Mouse (Mus musculus): ENCODE results near the gene Sgk1.
"Not testable (repeated sequence)": the region's sequence is repeated elsewhere in the genome, so short reads cannot be mapped to it uniquely, and the experiment has no call there.

The Sgk1 gene

DNA sequence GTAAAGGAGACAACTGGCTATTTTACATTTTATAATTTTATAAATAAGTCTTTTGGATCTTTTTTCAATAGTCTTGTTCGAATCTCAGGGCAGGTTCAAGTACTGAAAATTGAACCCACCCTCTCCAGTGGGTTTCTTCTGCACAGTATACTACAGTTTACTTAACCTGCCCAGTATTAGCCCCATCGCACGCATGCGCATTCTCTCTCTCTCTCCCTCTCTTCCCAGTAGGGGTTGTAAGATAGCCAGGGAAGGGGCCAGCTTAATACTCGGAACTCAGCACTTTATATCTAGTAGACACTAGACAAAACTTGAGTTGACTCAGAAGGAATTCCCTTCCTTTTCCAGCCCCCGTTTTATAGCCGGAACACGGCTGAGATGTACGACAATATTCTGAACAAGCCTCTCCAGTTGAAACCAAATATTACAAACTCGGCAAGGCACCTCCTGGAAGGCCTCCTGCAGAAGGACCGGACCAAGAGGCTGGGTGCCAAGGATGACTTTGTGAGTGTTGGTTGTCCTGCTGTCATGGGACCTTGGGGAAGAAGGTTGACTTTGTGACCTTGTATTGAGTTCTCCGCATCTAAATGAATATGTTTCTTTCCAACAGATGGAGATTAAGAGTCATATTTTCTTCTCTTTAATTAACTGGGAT, 115.7 kb downstream of the Sgk1 start:
- DNase-seq (ENCODE audit: extremely low read depth, low read depth, low spot score), result no peak

DNA sequence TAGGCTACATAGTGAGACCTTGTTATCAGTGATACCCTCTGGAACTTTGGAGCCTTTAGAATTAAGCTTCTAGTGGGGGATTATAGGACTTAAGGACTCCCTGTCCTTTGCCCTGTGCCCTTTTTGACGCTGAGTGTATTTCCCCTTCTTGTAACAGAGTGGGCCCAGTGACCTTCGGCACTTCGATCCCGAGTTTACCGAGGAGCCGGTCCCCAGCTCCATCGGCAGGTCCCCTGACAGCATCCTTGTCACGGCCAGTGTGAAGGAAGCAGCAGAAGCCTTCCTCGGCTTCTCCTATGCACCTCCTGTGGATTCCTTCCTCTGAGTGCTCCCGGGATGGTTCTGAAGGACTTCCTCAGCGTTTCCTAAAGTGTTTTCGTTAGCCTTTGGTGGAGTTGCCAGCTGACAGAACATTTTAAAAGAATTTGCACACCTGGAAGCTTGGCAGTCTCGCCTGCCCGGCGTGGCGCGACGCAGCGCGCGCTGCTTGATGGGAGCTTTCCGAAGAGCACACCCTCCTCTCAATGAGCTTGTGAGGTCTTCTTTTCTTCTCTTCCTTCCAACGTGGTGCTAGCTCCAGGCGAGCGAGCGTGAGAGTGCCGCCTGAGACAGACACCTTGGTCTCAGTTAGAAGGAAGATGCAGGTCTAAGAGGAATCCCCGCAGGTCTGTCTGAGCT, 116.7 kb downstream of the Sgk1 start:
- DNase-seq (ENCODE audit: extremely low read depth, low read depth, low spot score), result no peak

DNA sequence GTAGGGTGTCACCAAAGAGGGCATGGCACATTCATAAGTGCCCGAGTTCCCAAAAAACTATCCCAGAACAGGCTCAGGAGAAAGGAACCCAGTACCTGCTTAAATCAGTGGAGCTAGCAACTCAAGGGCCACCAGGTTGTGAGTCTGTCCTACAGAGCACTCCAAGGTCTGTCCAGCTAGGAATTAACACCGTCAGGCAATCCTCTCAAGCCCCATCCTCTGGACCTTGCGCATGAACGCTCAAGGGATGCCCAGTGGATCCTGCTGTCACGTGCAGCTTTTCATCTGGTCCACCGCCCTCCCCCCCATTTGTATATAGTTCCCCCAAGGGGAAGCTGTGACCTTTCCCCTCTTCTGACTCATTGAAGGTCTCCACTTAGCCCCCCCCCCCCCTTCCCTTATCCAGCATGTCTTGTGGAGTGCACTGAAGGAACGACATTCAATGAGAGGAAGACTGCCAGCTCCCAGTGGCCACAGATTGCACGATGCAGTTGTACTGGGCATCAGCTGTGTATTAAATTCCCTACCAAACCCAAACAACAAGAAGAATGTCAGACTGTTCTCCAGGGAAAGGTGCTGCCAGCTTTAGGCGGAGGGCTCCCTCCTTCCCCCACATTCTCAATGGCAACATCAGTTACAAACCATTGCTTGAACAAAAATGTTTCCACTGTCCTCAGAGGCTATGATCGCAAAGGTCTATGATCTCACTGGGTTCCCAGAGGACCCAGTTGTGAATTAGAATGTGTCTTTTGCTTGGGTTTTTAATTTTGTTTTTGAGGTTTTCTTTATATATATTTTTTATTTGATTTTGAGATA, 118.7 kb downstream of the Sgk1 start:
- DNase-seq (ENCODE audit: extremely low read depth, low read depth, low spot score), result no peak

DNA sequence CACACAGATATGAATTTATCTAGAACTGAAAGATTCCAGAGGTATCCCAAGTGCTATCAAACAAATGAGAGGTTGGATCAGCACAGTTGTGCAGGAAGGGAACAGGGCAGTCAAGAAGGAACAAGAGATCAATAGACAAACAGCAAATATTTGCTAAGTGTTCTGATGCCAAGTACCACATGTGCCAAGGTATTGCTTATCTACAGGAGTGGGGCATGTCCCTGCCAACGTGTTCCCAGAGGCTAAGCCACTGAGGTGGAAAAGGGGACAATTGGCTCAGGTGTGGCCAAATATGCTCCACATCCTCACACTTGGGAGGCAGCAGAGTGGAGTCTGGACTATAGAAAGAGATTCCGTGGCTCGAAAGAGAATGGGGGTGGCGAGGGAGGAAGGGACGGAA, 119.6 kb downstream of the Sgk1 start:
- DNase-seq (ENCODE audit: extremely low read depth, low read depth, low spot score), result no peak

DNA sequence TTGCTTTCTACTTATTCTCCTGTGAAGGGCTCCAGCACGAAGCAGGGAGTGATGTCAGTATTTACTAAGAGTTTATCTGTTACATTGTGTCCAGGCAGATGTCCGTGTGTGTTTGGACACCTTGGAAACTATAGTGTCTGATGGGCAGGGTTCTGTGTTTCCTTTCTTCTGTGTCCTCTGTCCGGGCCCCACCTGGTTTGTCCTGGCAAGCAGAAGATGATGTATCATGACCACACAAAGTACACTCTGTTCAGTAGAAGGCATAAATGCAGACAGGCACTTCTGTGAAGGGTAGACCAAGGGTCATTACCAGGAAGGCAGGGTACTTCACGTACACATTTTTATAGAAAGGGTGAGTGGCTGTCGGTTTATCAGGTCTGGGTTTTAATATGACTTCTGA, 122.8 kb downstream of the Sgk1 start:
- DNase-seq (ENCODE audit: extremely low read depth, low read depth, low spot score), result no peak

DNA sequence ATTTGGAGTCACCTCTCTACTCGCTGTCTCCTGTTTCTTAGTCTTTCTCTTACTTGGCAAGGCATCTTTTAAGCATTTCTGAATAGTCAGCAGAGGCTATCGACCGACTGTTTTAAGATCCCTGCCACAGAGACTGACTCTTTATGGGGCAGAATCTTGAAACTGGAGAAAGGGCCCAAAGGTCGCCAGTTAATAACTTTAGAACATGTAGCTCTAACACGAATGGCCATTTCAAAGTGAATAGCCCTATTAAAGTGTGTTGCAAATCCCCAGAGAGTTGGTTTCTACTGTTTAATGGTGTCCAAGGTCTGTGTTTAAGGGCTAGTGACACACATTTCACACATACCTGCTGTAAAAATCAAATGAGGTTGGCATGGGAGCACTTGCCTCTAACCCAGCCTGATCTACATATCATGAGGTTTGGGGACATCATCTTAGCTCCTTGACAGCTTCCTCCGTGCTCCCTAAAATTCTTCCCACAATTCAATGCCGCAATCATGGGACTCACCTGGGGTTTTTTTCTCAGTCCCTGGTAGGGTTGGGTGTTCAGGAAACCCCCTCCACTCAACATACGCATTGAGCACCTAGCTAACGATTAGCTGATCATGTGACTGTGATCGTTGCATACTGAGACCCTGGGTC, 125.3 kb downstream of the Sgk1 start:
- no peak for DNase-seq (ENCODE audit: extremely low read depth, low read depth, low spot score)

DNA sequence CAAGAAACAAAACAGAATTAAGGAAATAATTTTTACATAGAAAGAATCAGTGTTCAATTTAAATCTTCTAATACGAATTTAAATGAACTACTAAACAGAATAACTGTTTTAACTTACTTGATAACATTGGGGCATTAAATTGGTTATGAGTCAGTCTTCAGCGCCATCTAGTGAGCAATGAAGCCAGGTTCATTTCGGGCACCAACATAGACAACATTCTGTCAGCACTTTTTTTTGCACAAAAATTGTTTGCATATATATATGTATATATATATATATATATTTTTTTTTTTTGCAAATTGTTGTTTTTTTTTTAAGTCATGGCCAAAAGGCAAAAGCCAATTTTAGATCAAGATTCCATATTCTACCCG, 125.8 kb downstream of the Sgk1 start:
- DNase-seq (ENCODE audit: extremely low read depth, low read depth, low spot score), result no peak

DNA sequence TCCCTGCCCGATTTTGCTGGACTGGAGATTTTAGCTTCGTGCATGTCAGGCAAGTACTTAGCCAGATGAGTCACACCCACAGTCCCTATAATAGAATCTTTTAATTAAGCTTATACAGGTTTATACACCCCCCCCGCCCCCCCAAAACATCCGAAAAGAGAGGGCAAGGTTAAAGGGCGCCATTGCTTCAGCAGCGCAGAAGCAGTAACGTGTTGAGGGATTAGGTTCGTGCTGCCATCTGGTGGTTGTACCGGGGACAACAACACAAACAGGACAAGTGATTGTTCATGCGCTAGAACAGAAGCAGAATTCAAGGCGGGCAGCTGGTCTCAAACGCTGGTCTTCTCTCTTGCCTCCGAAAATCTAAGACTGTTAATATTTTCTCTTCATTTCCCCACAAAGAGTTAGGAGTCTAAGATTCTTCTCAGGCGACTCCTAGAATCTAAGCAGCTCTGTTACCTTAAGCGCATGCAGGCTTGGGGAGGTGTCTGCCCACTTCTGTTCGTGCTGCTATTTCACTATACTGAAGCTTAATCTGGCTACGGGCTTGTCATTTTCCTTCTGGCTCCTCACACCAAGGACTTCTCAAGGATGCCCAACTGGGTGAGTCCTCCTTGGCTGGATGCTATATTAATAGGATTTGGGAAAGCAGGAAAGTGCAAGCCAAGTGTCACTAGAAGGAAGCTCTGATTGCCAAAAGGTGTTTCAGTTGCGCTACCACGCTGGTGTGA, 128.3 kb downstream of the Sgk1 start:
- DNase-seq (ENCODE audit: extremely low read depth, low read depth, low spot score), result no peak

DNA sequence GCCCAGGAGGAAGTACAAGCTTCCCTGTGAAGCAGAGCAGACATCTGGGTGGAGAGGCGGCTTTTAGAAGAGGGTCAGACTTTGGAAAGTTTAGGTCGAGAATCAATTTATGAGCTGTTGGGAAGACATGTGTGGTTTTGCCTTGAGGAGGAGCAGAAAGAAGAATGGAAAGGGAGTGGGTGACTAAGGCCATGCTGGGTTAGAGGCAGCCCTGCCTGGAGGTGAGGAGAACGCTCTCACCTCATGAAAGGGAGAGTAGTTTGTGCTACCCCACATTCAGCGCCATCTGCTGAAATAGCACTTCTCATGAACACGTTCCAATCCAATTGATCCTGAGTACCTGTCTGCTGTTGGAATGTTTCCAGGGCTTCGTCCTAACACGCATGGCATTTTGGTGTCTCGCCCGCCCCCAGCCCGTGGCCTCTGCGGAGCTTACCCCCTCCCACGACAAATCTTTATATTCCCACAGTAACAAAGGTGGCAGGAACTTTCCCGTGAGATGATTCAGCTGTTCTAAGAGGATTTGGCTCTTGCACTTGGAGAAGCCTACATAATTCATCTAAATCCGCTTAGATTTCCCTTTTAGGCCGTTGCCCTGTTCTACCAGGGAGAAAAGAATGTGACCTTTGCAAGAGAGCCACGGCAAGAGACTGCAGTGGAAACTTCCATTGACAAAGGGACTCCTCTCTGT, 135.6 kb downstream of the Sgk1 start:
- DNase-seq (ENCODE audit: extremely low read depth, low read depth, low spot score), result peak; percentile 40

DNA sequence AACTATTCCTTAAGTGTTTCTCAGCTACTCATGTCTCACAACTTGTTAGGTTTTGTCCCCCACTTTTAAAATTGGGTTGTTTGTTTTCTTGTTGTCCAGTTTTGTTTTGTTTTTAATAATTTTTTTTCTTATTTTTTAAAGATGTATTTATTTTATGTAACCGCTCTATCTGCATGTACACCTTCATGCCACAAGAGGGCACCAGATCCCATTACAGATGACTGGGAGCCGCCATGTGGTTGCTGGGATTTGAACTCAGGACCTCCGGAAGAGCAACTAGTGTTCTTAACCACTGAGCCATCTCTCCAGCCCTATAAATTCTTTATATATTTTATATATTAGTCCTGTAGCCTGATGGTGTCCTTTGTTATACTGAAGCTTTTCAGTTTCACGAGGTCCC, 136.6 kb downstream of the Sgk1 start:
- no peak for DNase-seq (ENCODE audit: extremely low read depth, low read depth, low spot score)

DNA sequence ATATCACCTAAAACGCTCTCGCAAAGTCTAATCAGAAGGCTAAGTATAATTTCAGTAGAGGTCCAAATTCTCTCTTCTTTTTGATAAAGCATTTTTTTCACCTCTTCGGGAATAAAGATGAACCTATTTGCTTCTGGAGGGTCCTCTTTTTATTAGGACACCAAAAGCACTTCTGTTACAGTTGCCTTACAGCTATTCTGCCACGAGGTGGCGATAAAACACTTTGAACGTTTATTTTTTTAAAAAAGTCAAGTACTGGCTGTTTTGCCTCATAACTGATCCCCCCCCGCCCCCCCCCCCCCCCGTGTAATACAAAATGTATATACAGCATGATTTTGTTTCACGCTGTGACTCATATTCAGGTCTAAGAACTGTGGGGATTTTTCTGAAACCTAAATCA, 152.3 kb downstream of the Sgk1 start:
- DNase-seq (ENCODE audit: extremely low read depth, low read depth, low spot score), result no peak

DNA sequence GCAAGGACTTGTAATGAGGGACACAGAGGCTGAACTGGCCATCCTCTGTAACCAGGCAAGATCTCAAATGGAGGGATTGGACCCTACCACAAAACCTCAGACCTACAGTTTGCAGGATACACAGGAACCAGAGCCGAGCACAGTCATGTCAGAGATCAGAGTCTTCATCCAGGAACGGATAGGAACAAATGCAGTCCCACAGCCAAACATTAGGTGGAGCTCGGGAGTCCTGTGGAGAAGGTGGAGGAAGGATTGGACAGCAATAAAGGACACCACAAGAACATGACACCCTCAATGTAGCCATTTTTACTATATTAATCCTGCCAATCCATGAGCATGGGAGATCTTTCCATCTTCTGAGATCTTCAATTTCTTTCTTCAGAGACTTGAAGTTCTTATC, 154.3 kb downstream of the Sgk1 start:
- DNase-seq (ENCODE audit: extremely low read depth, low read depth, low spot score), result not testable (repeated sequence)
